Mouse (Mus musculus): ENCODE measurements at regions not wholly inside any gene's neighbourhood (a gene's known extent, or its start where the extent isn't known, plus 50 kb on each side); places are given as distances from the start of the nearest gene placed in this dataset.
"Not testable (repeated sequence)": the region's sequence is repeated elsewhere in the genome, so short reads cannot be mapped to it uniquely, and the experiment has no call there.

GRCm38 (mm10) chr16:55758707-55759067 lies 80.0 kb downstream of the Nfkbiz start:
- DNase-seq (ENCODE audit: low spot score in 2 of 2): no peak

- DNase-seq (ENCODE audit: low spot score in 2 of 2): no peak
Measured at GRCm38 (mm10) chr16:55757952-55758706, 80.6 kb downstream of the Nfkbiz start.

- DNase-seq (ENCODE audit: low spot score in 2 of 2): not testable (repeated sequence)
Measured at GRCm38 (mm10) chr16:55757422-55757815, 81.3 kb downstream of the Nfkbiz start.

DNA sequence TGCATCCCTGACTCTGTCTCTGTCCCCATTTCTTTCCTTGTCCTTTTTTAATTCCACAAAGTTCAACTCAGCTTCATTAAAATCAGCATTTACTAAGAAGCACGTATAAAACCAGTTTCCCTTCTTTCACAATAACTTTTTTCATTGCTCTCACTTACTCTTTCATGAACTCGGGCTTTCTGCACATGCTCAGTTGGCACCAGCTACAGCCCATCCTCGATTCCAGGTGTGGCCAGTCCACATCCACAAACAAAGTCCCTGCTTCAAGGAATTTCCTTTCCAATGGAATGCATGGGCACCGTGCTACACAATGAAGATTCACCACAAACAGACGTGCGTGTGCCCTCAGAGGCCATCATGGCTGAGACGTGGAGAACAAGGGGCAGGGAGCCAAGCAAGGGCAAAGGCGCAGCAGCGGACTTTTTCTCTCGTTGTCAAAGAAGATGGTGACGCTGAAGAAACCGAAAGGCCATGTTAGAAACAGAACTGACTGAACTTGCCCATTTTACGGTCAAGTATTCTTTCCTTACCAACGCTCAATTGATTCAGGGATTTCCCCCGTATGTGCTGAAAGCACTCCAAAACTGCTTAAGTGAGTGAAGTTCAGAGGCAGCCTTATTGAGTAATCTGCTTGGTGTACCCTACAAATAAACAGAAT lies 81.8 kb downstream of the Nfkbiz start:
- DNase-seq (ENCODE audit: low spot score in 2 of 2): no peak

- no peak for DNase-seq (ENCODE audit: low spot score in 2 of 2)
Measured at GRCm38 (mm10) chr16:55755309-55755832, 83.3 kb downstream of the Nfkbiz start.

GRCm38 (mm10) chr16:55754092-55754763 lies 84.5 kb downstream of the Nfkbiz start:
- DNase-seq (ENCODE audit: low spot score in 2 of 2): no peak

GRCm38 (mm10) chr16:55753380-55753779 lies 85.3 kb downstream of the Nfkbiz start:
- no peak for DNase-seq (ENCODE audit: low spot score in 2 of 2)

DNA sequence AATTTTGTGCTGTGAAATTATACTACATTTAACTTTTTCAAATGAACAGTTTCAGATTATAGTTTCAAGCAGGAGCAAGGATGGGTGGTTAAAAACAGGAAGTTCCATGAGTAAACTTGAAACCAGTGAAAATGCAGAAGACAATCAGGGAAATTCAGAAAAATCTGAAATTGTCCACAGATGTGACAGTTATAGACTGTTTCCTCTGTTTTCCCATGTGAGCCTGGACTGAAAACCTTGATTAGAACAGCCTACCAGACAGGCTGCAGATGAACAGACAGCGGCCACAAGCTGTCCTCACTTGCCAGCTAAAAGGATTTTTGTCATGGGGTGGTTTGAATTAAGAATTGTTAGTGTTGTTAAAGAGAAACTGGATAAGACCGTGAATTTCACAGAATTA lies 91.4 kb downstream of the Nfkbiz start:
- no peak for DNase-seq (ENCODE audit: low spot score in 2 of 2)

DNA sequence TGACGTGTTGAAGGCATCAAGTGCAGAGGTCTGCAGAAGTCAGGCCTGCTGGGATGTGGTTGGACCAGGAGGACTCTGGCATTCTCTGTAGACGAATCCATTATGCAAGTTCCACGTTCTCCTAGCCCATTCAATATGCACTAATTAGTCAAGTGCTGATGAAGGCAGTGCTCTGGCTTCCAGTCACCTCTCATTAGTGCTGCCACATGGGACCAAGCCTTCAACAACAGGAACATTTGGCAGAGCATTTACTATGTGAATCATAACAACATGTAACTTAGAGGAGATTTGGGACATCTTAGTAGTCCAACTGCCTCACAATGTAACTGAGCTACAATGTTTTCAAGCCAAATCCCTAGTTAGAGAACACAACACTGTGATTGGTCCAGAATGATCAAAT lies 92.5 kb downstream of the Nfkbiz start:
- DNase-seq (ENCODE audit: low spot score in 2 of 2): no peak

DNA sequence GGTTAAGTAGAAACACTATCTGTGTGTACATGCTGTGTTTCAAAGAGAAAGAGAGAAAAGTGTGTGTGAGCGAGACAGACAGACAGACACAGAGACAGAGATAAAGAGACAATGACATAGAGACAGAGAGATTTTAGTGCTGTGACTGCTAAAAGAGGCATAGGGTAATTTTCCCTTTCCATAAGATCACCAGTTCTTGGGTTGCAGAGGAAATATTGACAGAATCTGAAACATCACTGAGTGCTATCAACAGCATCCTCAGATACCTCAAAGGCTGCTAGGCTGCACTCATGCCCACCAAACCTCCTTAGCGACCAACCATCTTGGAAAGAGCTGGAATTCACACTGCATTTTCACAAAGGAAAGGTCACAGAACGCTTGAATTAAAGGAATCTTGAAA lies 93.6 kb downstream of the Nfkbiz start:
- DNase-seq (ENCODE audit: low spot score in 2 of 2): no peak

- no peak for DNase-seq (ENCODE audit: low spot score in 2 of 2)
Measured at GRCm38 (mm10) chr16:55741099-55741863, 97.4 kb downstream of the Nfkbiz start.

DNA sequence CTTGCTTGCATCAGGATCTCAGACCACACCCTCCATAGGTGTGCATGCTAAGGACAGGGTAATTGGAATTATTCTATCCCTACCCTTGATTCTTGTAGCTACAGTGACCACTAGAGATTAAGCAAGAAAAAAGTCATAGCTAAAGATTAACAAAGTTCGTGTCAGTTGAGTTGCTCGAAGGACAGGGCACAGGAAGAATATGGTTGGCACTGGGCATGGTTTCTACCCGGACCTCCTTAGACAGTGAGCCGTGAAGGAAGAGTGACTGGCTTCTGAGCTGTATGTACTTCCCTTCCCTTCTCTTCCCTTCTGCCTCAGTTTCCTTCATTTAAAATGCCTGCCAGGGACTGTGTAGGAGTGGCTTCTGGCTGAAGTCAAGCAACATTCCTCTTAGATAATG lies 100.0 kb downstream of the Nfkbiz start:
- DNase-seq (ENCODE audit: low spot score in 2 of 2): no peak

GRCm38 (mm10) chr16:55735476-55735968 lies 103.2 kb downstream of the Nfkbiz start:
- no peak for DNase-seq (ENCODE audit: low spot score in 2 of 2)

GRCm38 (mm10) chr16:55734301-55734700 lies 104.4 kb downstream of the Nfkbiz start:
- DNase-seq (ENCODE audit: low spot score in 2 of 2): no peak

- DNase-seq (ENCODE audit: low spot score in 2 of 2): no peak
Measured at GRCm38 (mm10) chr16:55733751-55734150, 104.9 kb downstream of the Nfkbiz start.

DNA sequence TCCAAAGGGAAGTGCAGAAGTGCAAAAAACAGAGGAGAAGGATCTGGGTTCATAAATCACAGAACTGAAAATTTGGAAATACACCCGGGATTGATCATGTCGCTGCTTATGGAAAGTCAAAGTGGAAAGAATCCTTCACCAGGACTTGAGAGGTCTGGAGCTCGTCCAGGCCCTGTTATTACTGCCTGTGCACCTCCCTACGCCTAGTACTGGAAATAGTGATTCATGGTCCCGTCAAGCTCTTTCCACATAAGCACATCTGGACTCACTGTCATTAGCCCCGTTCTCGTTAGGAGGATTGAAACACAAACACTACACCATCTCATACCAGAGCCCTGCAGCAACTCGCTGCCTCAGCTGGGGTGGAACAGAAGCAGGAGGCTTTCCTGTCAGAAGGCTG lies 107.7 kb downstream of the Nfkbiz start:
- DNase-seq (ENCODE audit: low spot score in 2 of 2): no peak

- DNase-seq (ENCODE audit: low spot score in 2 of 2): no peak
Measured at GRCm38 (mm10) chr16:55726538-55726937, 112.2 kb downstream of the Nfkbiz start.

DNA sequence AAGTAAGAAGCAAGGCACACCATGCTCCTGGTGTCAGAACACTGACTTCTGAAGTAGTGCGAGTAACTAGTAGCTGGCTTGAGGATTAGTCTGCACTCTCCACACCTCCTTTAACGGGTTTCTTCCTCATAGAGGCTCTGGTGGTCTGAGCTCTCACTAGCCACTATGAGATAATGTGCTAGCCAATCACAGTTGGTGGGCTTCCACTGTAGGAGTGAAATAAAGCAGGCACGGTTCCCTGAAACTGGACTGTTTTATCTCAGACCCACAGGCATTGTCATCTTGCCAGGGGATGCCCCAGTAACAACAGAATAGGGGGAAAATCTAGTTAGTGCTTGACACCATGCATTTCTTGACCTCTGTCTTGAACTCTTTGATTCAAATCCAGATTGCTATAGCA lies 118.3 kb downstream of the Nfkbiz start:
- no peak for DNase-seq (ENCODE audit: low spot score in 2 of 2)

DNA sequence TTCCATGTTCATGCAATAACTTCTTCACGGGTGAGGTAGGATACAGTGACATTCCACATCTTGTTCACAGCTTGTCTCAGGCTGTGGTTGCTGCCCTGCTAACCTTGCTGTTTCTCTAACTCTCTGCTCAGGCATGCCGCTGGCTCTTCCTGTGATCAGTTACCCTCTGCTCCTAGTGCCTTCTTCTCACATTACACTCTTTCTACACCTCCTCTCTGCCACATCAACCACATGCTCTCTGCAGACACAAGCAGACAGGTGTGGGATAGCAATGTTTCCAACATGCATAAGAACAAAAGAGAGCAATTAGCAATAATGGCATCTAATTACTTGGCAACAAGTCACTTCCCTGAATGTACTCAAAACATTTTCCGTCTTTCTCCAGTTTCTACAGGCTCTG lies 128.7 kb downstream of the Nfkbiz start:
- no peak for DNase-seq (ENCODE audit: low spot score in 2 of 2)

GRCm38 (mm10) chr16:55706502-55706901 lies 132.2 kb downstream of the Nfkbiz start:
- no peak for DNase-seq (ENCODE audit: low spot score in 2 of 2)

- no peak for DNase-seq (ENCODE audit: low spot score in 2 of 2)
Measured at GRCm38 (mm10) chr16:55698489-55698892, 140.2 kb downstream of the Nfkbiz start.

- DNase-seq (ENCODE audit: low spot score in 2 of 2): no peak
Measured at GRCm38 (mm10) chr16:55691069-55691468, 147.6 kb downstream of the Nfkbiz start.
